Mouse (Mus musculus): Measurements from ENCODE around the gene Zmynd10.
"Not testable (repeated sequence)": the region's sequence is repeated elsewhere in the genome, so short reads cannot be mapped to it uniquely, and the experiment has no call there.

DNA sequence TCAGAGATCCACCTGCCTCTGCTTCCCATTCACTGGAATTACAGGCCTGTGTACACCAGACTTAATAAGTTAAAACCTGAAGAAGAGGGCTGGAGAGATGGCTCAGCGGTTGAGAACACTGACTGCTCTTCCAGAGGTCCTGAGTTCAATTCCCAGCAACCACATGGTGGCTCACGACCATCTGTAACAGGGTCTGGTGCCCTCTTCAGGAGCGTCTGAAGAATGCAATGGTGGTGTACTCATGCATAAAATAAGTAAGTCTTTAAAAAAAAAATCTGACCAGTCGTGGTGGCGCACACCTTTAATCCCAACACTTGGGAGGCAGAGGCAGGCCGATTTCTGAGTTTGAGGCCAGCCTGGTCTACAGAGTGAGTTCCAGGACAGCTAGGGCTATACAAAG, 26.7 kb downstream of the Zmynd10 start:
- not testable (repeated sequence) for TF ChIP-seq GATA1 (IDR thresholded peaks at IDR 0.05; ENCODE audit: borderline replicate concordance, low read length); CTCF (IDR thresholded peaks at IDR 0.05; ENCODE audit: low read depth, low read length); TAL1 (conservative IDR thresholded peaks at IDR 0.05; ENCODE audit: low read depth, low read length); POLR2AphosphoS5 (IDR thresholded peaks at IDR 0.05; ENCODE audit: insufficient replicate concordance, low read depth, low read length); GATA2 (IDR thresholded peaks at IDR 0.05; ENCODE audit: borderline replicate concordance, low read depth, low read length)
